Mouse (Mus musculus) MEL (cell line): ENCODE results near the gene Slc41a2.

Source experiments
- CTCF ChIP-seq, 3 experiments: IDR thresholded peaks in 2 of 3; conservative IDR thresholded peaks in 1 of 3; 2 replicates each; pipeline ENCODE4 v1.5.1; 2011 to 2012; ENCODE audit warnings: low read length in 3 of 3, low read depth in 2 of 3, mild to moderate bottlenecking in 2 of 3, improper control_type of control experiment in 1 of 3, inconsistent platforms in 1 of 3, mixed read lengths in 1 of 3, moderate library complexity in 1 of 3; ENCODE audit not compliant: control insufficient read depth in 1 of 3, insufficient read depth in 1 of 3, poor library complexity in 1 of 3, severe bottlenecking in 1 of 3
- RAD21 ChIP-seq: IDR thresholded peaks from 2 replicates; pipeline ENCODE4 v1.6.1; 2011; ENCODE audit warnings: mild to moderate bottlenecking, low read depth, low read length, improper control_type of control experiment
- TCF12 ChIP-seq: IDR thresholded peaks from 2 replicates; pipeline ENCODE4 v1.6.1; 2014; ENCODE audit warnings: low read depth, mild to moderate bottlenecking, inconsistent platforms, low read length, improper control_type of control experiment, moderate library complexity

- no peak for TF ChIP-seq RAD21
- TF ChIP-seq TCF12, result no peak
- no peak for TF ChIP-seq CTCF (IDR thresholded peaks at IDR 0.05 in 2 of 3, conservative IDR thresholded peaks at IDR 0.05 in 1 of 3; ENCODE audit: control insufficient read depth in 1 of 3, insufficient read depth in 1 of 3, low read depth in 2 of 3, low read length in 3 of 3, poor library complexity in 1 of 3, severe bottlenecking in 1 of 3)
Observed at GRCm38 (mm10) chr10:83320870-83321269, 16.8 kb downstream of the Slc41a2 start.
